Mouse (Mus musculus) embryonic fibroblast, embryonic 13.5 days (primary cell): ENCODE measurements around the gene Scaper.

Experiments used
- CTCF ChIP-seq: IDR thresholded peaks from 2 replicates; pipeline ENCODE4 v1.5.1; 2011; ENCODE audit warnings: mild to moderate bottlenecking, control low read depth, low read length, moderate library complexity, borderline replicate concordance; ENCODE audit not compliant: insufficient read depth
- POLR2A ChIP-seq: IDR thresholded peaks from 2 replicates; pipeline ENCODE4 v1.6.1; 2011; ENCODE audit warnings: low read depth, mild to moderate bottlenecking, control low read depth, low read length, moderate library complexity

- no peak for TF ChIP-seq CTCF
- TF ChIP-seq POLR2A = no peak
These were observed 399.5 kb downstream of the Scaper start, which contains the start of gene Isl2 for GRCm38 (mm10) chr9:55538377-55538776.
